Mouse (Mus musculus): Measurements from ENCODE around the gene Cxcr4. TPM values are rescaled to one million over a fixed set of nuclear protein-coding genes. Genes with fewer than 3 reads are reported as not detected.
"Not testable (repeated sequence)": the region's sequence is repeated elsewhere in the genome, so short reads cannot be mapped to it uniquely, and the experiment has no call there.

Gene Cxcr4
- polyA plus RNA-seq, 1 experiment from 2014 or later: 23.3 TPM

- no peaks in the 10 kb centered on the region for H3K9me3 ChIP-seq (ENCODE audit: control insufficient read depth, low read length)
- H3K9ac ChIP-seq (ENCODE audit: low read depth, low read length): no peak overlapping the region
- peak; percentile 75 for DNase-seq (ENCODE audit: low spot score)
- ATAC-seq (ENCODE audit: low FRiP score): peak; percentile 82
- WGBS: 25% methylated on average over 8 of the region's 8 CpGs
- peak overlapping the region; percentile 34 for H3K4me2 ChIP-seq (replicated peaks; ENCODE audit: low read depth, low read length)
- H3K4me3 ChIP-seq (ENCODE audit: low read depth, low read length): no peak overlapping the region
- peak overlapping the region; percentile 81 for H3K27ac ChIP-seq (ENCODE audit: low read depth, low read length)
- H3K27me3 ChIP-seq (ENCODE audit: control insufficient read depth, insufficient read depth, low read length): no peaks in the 10 kb centered on the region
- H3K36me3 ChIP-seq (ENCODE audit: control insufficient read depth, insufficient read depth, low read length): peaks cover 3% of the 10 kb centered on the region; the same call in 1 of the 2 replicates
- peaks cover 11% of the 10 kb centered on the region for H3K4me1 ChIP-seq (replicated peaks; ENCODE audit: control insufficient read depth, insufficient read depth, low read length)
Measured at GRCm38 (mm10) chr1:128586162-128586927, 5.7 kb downstream of the Cxcr4 start.

GRCm38 (mm10) chr1:128585396-128586161 is 6.5 kb downstream of the Cxcr4 start:
- H3K9me3 ChIP-seq (ENCODE audit: control insufficient read depth, low read length): no peaks in the 10 kb centered on the region
- WGBS: 14% methylated on average over 3 of the region's 3 CpGs
- H3K4me1 ChIP-seq (replicated peaks; ENCODE audit: control insufficient read depth, insufficient read depth, low read length): peaks cover 11% of the 10 kb centered on the region
- ATAC-seq (ENCODE audit: low FRiP score) (peak; percentile 93), DNase-seq (ENCODE audit: low spot score) (peak; percentile 72)
- no peak overlapping the region for H3K4me2 ChIP-seq (replicated peaks; ENCODE audit: low read depth, low read length)
- H3K36me3 ChIP-seq (ENCODE audit: control insufficient read depth, insufficient read depth, low read length): peaks cover 3% of the 10 kb centered on the region; the same call in 1 of the 2 replicates
- H3K4me3 ChIP-seq (ENCODE audit: low read depth, low read length): no peak overlapping the region
- peak overlapping the region; percentile 81; the same call in 1 of the 2 replicates for H3K27ac ChIP-seq (ENCODE audit: low read depth, low read length)
- no peak overlapping the region for H3K9ac ChIP-seq (ENCODE audit: low read depth, low read length)
- no peaks in the 10 kb centered on the region for H3K27me3 ChIP-seq (ENCODE audit: control insufficient read depth, insufficient read depth, low read length)

DNA sequence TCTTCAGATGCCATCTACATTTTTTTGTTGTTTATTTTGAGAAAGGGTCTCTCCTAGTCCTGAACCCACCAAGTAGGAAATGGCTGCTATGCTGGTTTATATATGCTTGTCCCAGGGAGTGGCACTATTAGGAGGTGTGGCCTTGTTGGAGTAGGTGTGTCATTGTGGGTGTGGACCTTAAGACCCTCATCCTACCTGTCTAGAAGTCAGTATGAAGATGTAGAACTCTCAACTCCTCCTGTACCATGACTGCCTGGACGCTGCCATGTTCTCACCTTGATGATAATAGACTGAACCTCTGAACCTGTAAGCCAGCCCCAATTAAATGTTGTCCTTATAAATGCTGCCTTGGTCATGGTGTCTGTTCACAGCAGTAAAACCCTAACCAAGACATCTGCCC is 7.4 kb downstream of the Cxcr4 start:
- not testable (repeated sequence) for H3K27me3 ChIP-seq (ENCODE audit: control insufficient read depth, insufficient read depth, low read length); DNase-seq (ENCODE audit: low spot score); H3K9ac ChIP-seq (ENCODE audit: low read depth, low read length); H3K36me3 ChIP-seq (ENCODE audit: control insufficient read depth, insufficient read depth, low read length); H3K4me2 ChIP-seq (replicated peaks; ENCODE audit: low read depth, low read length); ATAC-seq (ENCODE audit: low FRiP score); H3K4me3 ChIP-seq (ENCODE audit: low read depth, low read length); H3K9me3 ChIP-seq (ENCODE audit: control insufficient read depth, low read length)
- WGBS: 97% methylated on average over 1 of the region's 1 CpGs
- Histone ChIP-seq H3K27ac (ENCODE audit: low read depth, low read length) (peak overlapping the region; percentile 48; the same call in 1 of the 2 replicates), H3K4me1 (replicated peaks; ENCODE audit: control insufficient read depth, insufficient read depth, low read length) (peaks cover 11% of the 10 kb centered on the region)

DNA sequence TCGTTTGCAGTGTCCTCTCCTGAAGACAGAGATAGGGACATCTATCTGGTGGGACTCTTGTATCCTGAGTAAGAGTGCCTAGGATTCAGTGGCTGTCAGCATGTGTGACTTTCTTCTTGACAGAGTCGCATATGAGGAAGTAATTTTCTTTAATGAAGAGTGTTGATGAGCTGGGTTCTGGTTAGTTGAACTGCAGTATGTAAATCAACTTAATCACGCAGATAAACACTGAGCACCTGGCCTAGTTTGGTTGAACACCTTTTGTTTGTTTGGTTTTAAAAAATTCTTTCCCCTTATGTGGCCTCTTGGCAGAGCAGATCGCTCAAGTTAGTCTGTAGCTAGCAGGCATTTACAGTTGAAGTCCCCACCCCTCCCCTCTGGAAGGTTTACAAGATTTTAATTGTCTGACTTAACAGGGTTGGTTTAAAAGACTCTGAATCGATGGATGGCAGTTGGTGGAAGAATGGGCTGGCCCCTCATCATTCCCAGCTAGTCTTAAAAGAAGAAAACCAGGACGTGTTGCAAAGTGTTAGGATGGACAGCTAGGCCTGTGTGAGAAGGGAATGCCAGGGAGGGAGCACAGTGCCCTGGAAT is 8.7 kb downstream of the Cxcr4 start:
- 0 out of 2 replicates have a peak, but pooled peaks cover 9% of the 10 kb centered on the region for H3K4me1 ChIP-seq (replicated peaks; ENCODE audit: control insufficient read depth, insufficient read depth, low read length)
- DNase-seq (ENCODE audit: low spot score): no peak
- WGBS: 62% methylated on average over 6 of the region's 6 CpGs

DNA sequence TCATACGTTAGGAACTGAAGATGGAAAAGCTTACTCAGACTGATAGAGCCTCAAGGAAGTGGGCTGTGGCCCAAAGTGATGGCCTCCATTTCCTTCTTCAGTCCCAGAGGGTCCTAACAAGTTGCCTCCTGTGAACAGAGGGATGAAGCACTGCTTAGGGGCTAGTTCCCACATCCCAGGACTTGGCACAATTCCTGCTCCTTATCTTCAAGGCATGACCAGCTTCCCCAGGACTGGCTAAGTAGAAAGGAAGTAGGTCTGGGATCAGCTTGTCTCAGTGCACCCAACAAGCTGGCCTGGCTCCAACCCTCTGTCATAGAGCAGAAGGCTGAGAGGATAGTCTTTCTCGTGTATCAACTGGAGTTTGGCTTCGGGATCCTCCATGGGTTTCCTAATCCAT is 11.8 kb downstream of the Cxcr4 start:
- WGBS: 90% methylated on average over 3 of the region's 3 CpGs
- no peak for ATAC-seq (ENCODE audit: low FRiP score)
- H3K9me3 ChIP-seq (ENCODE audit: control insufficient read depth, low read length): no peaks in the 10 kb centered on the region
- H3K27ac ChIP-seq (ENCODE audit: low read depth, low read length): no peak overlapping the region
- no peaks in the 10 kb centered on the region for H3K36me3 ChIP-seq (ENCODE audit: control insufficient read depth, insufficient read depth, low read length)
- DNase-seq (ENCODE audit: low spot score): no peak
- peaks cover 4% of the 10 kb centered on the region; the same call in 1 of the 2 replicates for H3K4me1 ChIP-seq (replicated peaks; ENCODE audit: control insufficient read depth, insufficient read depth, low read length)
- H3K27me3 ChIP-seq (ENCODE audit: control insufficient read depth, insufficient read depth, low read length): no peaks in the 10 kb centered on the region
- H3K4me3 ChIP-seq (ENCODE audit: low read depth, low read length): no peak overlapping the region
- no peak overlapping the region for H3K9ac ChIP-seq (ENCODE audit: low read depth, low read length)
- no peak overlapping the region for H3K4me2 ChIP-seq (replicated peaks; ENCODE audit: low read depth, low read length)

More for the DNA sequence above, 8.7 kb downstream of the Cxcr4 start:
- Histone ChIP-seq H3K9ac (ENCODE audit: low read depth, low read length) (no peak overlapping the region), H3K9me3 (ENCODE audit: control insufficient read depth, low read length) (no peaks in the 10 kb centered on the region), H3K36me3 (ENCODE audit: control insufficient read depth, insufficient read depth, low read length) (no peaks in the 10 kb centered on the region), H3K27me3 (ENCODE audit: control insufficient read depth, insufficient read depth, low read length) (no peaks in the 10 kb centered on the region), H3K4me3 (ENCODE audit: low read depth, low read length) (no peak overlapping the region), H3K4me2 (replicated peaks; ENCODE audit: low read depth, low read length) (no peak overlapping the region), H3K27ac (ENCODE audit: low read depth, low read length) (no peak overlapping the region)
- no peak for ATAC-seq (ENCODE audit: low FRiP score)

- no peaks in the 10 kb centered on the region for H3K9me3 ChIP-seq (ENCODE audit: control insufficient read depth, low read length)
- 35% methylated on average over 2 of the region's 2 CpGs for WGBS
- no peak overlapping the region for H3K9ac ChIP-seq (ENCODE audit: low read depth, low read length)
- H3K27me3 ChIP-seq (ENCODE audit: control insufficient read depth, insufficient read depth, low read length): no peaks in the 10 kb centered on the region
- DNase-seq (ENCODE audit: low spot score): no peak
- H3K4me2 ChIP-seq (replicated peaks; ENCODE audit: low read depth, low read length): no peak overlapping the region
- H3K36me3 ChIP-seq (ENCODE audit: control insufficient read depth, insufficient read depth, low read length): no peaks in the 10 kb centered on the region
- no peak for ATAC-seq (ENCODE audit: low FRiP score)
- no peak overlapping the region for H3K27ac ChIP-seq (ENCODE audit: low read depth, low read length)
- H3K4me1 ChIP-seq (replicated peaks; ENCODE audit: control insufficient read depth, insufficient read depth, low read length): peaks cover under 1% of the 10 kb centered on the region; the same call in 1 of the 2 replicates
- H3K4me3 ChIP-seq (ENCODE audit: low read depth, low read length): no peak overlapping the region
Measured at GRCm38 (mm10) chr1:128578454-128578853, 13.6 kb downstream of the Cxcr4 start.

GRCm38 (mm10) chr1:128575096-128575495 is 17.0 kb downstream of the Cxcr4 start:
- Histone ChIP-seq H3K4me1 (replicated peaks; ENCODE audit: control insufficient read depth, insufficient read depth, low read length) (no peaks in the 10 kb centered on the region; the same call in 1 of the 2 replicates), H3K36me3 (ENCODE audit: control insufficient read depth, insufficient read depth, low read length) (no peaks in the 10 kb centered on the region), H3K4me2 (replicated peaks; ENCODE audit: low read depth, low read length) (no peak overlapping the region), H3K9ac (ENCODE audit: low read depth, low read length) (no peak overlapping the region), H3K27ac (ENCODE audit: low read depth, low read length) (no peak overlapping the region), H3K27me3 (ENCODE audit: control insufficient read depth, insufficient read depth, low read length) (no peaks in the 10 kb centered on the region), H3K9me3 (ENCODE audit: control insufficient read depth, low read length) (no peaks in the 10 kb centered on the region), H3K4me3 (ENCODE audit: low read depth, low read length) (no peak overlapping the region)
- no peak for DNase-seq (ENCODE audit: low spot score)
- no peak for ATAC-seq (ENCODE audit: low FRiP score)
- 83% methylated on average over 4 of the region's 4 CpGs for WGBS

GRCm38 (mm10) chr1:128571033-128571432 is 21.1 kb downstream of the Cxcr4 start:
- no peak for ATAC-seq (ENCODE audit: low FRiP score)
- WGBS: 91% methylated on average over 3 of the region's 3 CpGs
- Histone ChIP-seq H3K27me3 (ENCODE audit: control insufficient read depth, insufficient read depth, low read length) (no peaks in the 10 kb centered on the region), H3K36me3 (ENCODE audit: control insufficient read depth, insufficient read depth, low read length) (no peaks in the 10 kb centered on the region), H3K4me3 (ENCODE audit: low read depth, low read length) (no peak overlapping the region), H3K9me3 (ENCODE audit: control insufficient read depth, low read length) (no peaks in the 10 kb centered on the region), H3K4me2 (replicated peaks; ENCODE audit: low read depth, low read length) (no peak overlapping the region), H3K27ac (ENCODE audit: low read depth, low read length) (no peak overlapping the region), H3K4me1 (replicated peaks; ENCODE audit: control insufficient read depth, insufficient read depth, low read length) (no peaks in the 10 kb centered on the region), H3K9ac (ENCODE audit: low read depth, low read length) (no peak overlapping the region)
- no peak for DNase-seq (ENCODE audit: low spot score)

All from hindbrain, embryonic 11.5 days (tissue).